Mouse (Mus musculus) intestine, postnatal 0 days (tissue): Measurements from ENCODE around the gene Prelid1. TPM values are rescaled to one million over a fixed set of nuclear protein-coding genes. Genes with fewer than 3 reads are reported as not detected.

Experiments used
- ATAC-seq: fragments of 200-750 bp; cut with Nextera tagmentation; 2 replicates; pipeline ENCODE4 v1.8.0; 2017; ENCODE audit warnings: mild to moderate bottlenecking, moderate TSS enrichment, moderate library complexity
- H3K27ac ChIP-seq: fragments of 300-500 bp; sonication (generic); 2 replicates; pipeline ENCODE4 v1.5.1; 2014; ENCODE audit warnings: mild to moderate bottlenecking, low read depth, low read length, moderate library complexity
- H3K27me3 ChIP-seq: fragments of 300-500 bp; sonication (generic); replicated peaks from 2 replicates; pipeline ENCODE4 v1.6.1; 2014; ENCODE audit warnings: low read length, mixed read lengths; ENCODE audit not compliant: control insufficient read depth, insufficient read depth
- H3K36me3 ChIP-seq: fragments of 300-500 bp; sonication (generic); 2 replicates; pipeline ENCODE4 v1.6.1; 2014; ENCODE audit warnings: mild to moderate bottlenecking, moderate library complexity; ENCODE audit not compliant: control insufficient read depth, insufficient read depth
- H3K4me1 ChIP-seq: fragments of 300-500 bp; sonication (generic); replicated peaks from 2 replicates; pipeline ENCODE4 v1.6.1; 2014; ENCODE audit warnings: antibody characterized with exemption, low read length, mixed read lengths; ENCODE audit not compliant: control insufficient read depth, insufficient read depth
- H3K4me2 ChIP-seq: fragments of 300-500 bp; sonication (generic); replicated peaks from 2 replicates; pipeline ENCODE4 v1.6.1; 2014; ENCODE audit warnings: low read depth, mild to moderate bottlenecking, moderate library complexity
- H3K4me3 ChIP-seq: fragments of 300-500 bp; sonication (generic); 2 replicates; pipeline ENCODE4 v1.5.1; 2014; ENCODE audit warnings: low read depth, low read length
- H3K9ac ChIP-seq: fragments of 300-500 bp; sonication (generic); 2 replicates; pipeline ENCODE4 v1.6.1; 2014; ENCODE audit warnings: mild to moderate bottlenecking, low read depth, low read length
- H3K9me3 ChIP-seq: fragments of 300-500 bp; sonication (generic); 2 replicates; pipeline ENCODE4 v1.6.1; 2016; ENCODE audit warnings: mixed run types; ENCODE audit not compliant: control insufficient read depth
- CTCF ChIP-seq: sonication (generic); IDR thresholded peaks from 2 replicates; pipeline ENCODE4 v1.5.1; 2016; ENCODE audit warnings: low read depth, mild to moderate bottlenecking, control low read depth, antibody characterized with exemption, moderate library complexity
- WGBS: fragments of 180-500 bp; shearing (Covaris S2); extraction: QIAGEN DNeasy Blood & Tissue Kit; methylation state at CpG from one replicate; pipeline ENCODE4 v1.1.7; 2014; 5-methylcytosine and 5-hydroxymethylcytosine counted together
- polyA plus RNA-seq: library from polyadenylated mRNA; unstranded; fragments of >200 nt; fragmentation: Nextera tagmentation; extraction: Ambion mirVana; gene quantifications from 2 replicates; pipeline ENCODE4 v1.2.1, GENCODE M21; 2015

Prelid1 gene
- polyA plus RNA-seq, 1 experiment from 2014 or later, result 567 TPM

DNA sequence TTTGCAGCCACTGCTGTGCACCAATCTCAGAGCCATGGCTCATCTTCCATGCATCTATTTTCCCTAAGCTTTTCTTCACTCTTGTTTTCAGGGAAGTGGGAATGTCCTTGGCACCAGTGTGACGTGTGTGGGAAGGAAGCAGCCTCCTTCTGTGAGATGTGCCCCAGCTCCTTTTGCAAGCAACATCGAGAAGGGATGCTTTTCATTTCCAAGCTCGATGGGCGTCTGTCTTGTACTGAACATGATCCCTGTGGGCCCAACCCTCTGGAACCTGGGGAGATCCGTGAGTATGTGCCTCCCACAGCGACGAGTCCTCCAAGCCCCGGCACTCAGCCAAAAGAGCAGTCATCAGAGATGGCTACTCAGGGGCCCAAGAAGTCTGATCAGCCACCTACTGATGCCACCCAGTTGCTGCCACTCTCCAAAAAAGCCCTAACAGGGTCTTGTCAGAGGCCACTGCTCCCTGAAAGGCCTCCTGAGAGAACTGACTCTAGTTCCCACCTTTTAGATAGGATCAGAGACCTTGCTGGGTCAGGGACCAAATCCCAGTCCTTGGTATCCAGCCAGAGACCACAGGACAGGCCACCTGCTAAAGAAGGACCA is 8.2 kb upstream of the Prelid1 start:
- Histone ChIP-seq H3K4me1 (no peaks in the 10 kb centered on the region), H3K27ac (peak overlapping the region; percentile 54; the same call in 1 of the 2 replicates), H3K4me2 (no peak overlapping the region), H3K9me3 (no peaks in the 10 kb centered on the region), H3K36me3 (peaks cover 59% of the 10 kb centered on the region), H3K9ac (no peak overlapping the region), H3K4me3 (no peak overlapping the region), H3K27me3 (no peaks in the 10 kb centered on the region)
- 87% methylated on average over 8 of the region's 8 CpGs for WGBS
- ATAC-seq, result no peak
- no peak for TF ChIP-seq CTCF

DNA sequence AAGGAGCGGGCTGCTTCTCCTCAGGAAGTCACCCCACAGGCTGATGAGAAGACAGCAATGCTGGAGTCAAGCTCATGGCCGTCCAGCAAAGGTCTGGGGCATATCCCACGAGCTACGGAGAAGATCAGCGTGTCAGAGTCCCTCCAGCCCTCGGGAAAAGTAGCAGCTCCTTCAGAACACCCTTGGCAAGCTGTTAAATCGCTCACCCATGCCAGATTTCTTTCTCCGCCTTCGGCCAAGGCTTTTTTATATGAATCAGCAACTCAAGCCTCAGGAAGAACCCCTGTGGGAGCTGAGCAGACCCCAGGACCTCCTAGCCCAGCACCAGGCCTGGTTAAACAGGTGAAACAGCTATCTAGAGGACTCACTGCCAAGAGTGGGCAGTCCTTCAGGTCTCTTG is 7.2 kb upstream of the Prelid1 start:
- no peaks in the 10 kb centered on the region for H3K4me1 ChIP-seq
- no peak for TF ChIP-seq CTCF
- no peak for ATAC-seq
- no peaks in the 10 kb centered on the region for H3K27me3 ChIP-seq
- 87% methylated on average over 9 of the region's 9 CpGs for WGBS
- H3K36me3 ChIP-seq, result peaks cover 54% of the 10 kb centered on the region
- H3K27ac ChIP-seq, result peak overlapping the region; percentile 35; the same call in 1 of the 2 replicates
- no peak overlapping the region for H3K9ac ChIP-seq
- no peak overlapping the region for H3K4me3 ChIP-seq
- no peaks in the 10 kb centered on the region for H3K9me3 ChIP-seq
- no peak overlapping the region for H3K4me2 ChIP-seq

DNA sequence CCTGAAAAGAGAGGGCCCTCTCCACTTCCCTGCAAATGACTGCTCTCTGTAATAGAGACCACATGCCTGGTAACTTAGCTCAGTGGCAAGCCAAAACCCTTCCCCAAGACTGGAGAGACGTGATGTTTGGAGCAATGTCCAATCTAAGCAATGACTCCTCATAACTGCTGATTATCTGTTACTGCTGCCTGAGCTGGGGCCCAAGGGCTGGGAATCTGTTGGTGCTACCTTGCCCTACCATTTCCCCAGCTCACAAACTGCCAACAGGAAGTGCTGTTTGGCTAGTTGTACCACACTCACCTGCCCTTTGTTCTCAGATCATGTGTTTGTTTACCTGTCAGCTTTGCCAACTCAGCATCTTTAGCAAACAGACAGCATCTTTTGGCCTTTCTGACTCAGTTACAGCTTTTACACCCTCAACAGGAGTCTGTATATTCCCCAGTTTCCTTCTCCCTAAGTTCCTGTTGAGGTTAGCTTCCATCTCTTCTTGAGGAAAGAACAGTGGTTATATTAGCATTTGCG is 5.3 kb upstream of the Prelid1 start:
- Histone ChIP-seq H3K4me3 (no peak overlapping the region), H3K36me3 (peaks cover 62% of the 10 kb centered on the region), H3K4me1 (no peaks in the 10 kb centered on the region), H3K4me2 (no peak overlapping the region), H3K9me3 (no peaks in the 10 kb centered on the region), H3K27ac (peak overlapping the region; percentile 87), H3K27me3 (no peaks in the 10 kb centered on the region), H3K9ac (no peak overlapping the region)
- WGBS, result 64% methylated on average over 2 of the region's 2 CpGs
- TF ChIP-seq CTCF, result no peak
- ATAC-seq, result peak; percentile 90

DNA sequence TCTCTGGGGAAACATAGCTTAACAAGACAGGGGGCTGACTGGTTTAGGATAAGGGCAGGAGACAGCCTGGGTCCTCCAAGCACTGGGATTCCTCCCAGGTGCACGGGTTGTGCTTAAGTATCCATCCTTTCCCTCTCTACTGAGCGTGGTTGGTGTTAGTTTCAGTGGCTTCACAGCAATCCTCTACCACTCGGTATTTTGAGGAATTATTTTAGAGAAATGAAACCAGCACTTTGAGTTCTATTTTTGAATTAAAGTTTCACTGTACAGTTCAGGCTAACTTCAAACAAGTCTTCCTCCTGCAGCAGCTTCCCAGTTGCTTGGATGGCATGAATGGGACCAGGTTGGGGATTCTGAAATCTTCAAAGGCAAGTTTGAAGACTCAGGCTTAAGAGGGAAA is 1.9 kb upstream of the Prelid1 start:
- no peak for ATAC-seq
- H3K4me1 ChIP-seq, result peaks cover 4% of the 10 kb centered on the region; the same call in 1 of the 2 replicates
- H3K9me3 ChIP-seq, result no peaks in the 10 kb centered on the region
- peaks cover 31% of the 10 kb centered on the region for H3K36me3 ChIP-seq
- 0 out of 2 replicates have a peak overlapping the region, but pooled peaks have one; percentile 5 for H3K27ac ChIP-seq
- no peaks in the 10 kb centered on the region for H3K27me3 ChIP-seq
- no peak overlapping the region for H3K4me2 ChIP-seq
- no peak for TF ChIP-seq CTCF
- no peak overlapping the region for H3K4me3 ChIP-seq
- WGBS, result 82% methylated on average over 3 of the region's 3 CpGs
- H3K9ac ChIP-seq, result no peak overlapping the region

DNA sequence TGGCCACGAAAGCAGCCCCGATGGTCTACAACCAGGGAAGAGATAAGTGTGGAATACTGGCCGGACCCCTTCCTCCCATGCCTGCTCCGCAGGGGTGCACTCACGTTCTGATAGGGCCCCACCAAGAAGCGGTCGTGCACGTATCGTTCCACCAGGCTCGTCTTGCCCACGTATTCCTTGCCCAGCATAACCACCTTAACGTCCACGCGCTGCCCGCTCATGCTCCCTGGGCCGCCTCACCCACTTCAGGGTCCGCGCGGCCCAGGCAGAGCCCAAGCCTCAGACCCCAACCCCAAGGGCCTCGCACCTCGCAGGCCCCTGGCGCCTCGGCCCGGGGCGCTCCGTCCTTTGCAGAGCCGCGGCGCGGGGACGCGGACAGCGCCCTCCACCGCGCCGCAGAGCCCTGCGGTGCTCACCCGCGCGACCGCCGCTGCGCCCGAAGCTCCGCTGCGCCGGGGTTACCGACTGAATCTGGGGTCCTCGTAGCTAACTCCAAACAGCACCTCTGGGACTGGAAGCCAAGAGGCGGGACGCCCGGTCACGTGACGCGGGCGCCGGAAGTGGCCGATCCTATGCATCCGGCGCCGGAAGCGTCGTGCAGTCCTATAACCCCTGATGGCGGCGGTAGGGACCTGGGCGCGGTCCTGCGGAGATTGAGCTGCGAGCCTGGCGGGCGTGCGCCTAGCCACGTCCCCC is 1.3 kb downstream of the Prelid1 start, which contains the start of gene Rab24:
Gene Rab24 (minus strand): TSS at position 513 of the 696 bp plus-strand sequence.
- H3K4me2 ChIP-seq, result peak within 1 kb of the TSS; percentile 82
- peak within 1 kb of the TSS; percentile 85 for H3K9ac ChIP-seq
- under 1% methylated on average over 73 of the region's 73 CpGs for WGBS
- H3K4me3 ChIP-seq, result peak within 1 kb of the TSS; percentile 70
- H3K27ac ChIP-seq, result peak within 1 kb of the TSS; percentile 93
- TF ChIP-seq CTCF, result 0 out of 2 replicates have a peak, but pooled peaks have one; percentile 2
- H3K27me3 ChIP-seq, result no peaks in the 10 kb centered on the region
- no peaks in the 10 kb centered on the region for H3K9me3 ChIP-seq
- peaks cover 43% of the 10 kb centered on the region for H3K36me3 ChIP-seq
- peaks cover 4% of the 10 kb centered on the region; the same call in 1 of the 2 replicates for H3K4me1 ChIP-seq
- peak; percentile 79 for ATAC-seq

DNA sequence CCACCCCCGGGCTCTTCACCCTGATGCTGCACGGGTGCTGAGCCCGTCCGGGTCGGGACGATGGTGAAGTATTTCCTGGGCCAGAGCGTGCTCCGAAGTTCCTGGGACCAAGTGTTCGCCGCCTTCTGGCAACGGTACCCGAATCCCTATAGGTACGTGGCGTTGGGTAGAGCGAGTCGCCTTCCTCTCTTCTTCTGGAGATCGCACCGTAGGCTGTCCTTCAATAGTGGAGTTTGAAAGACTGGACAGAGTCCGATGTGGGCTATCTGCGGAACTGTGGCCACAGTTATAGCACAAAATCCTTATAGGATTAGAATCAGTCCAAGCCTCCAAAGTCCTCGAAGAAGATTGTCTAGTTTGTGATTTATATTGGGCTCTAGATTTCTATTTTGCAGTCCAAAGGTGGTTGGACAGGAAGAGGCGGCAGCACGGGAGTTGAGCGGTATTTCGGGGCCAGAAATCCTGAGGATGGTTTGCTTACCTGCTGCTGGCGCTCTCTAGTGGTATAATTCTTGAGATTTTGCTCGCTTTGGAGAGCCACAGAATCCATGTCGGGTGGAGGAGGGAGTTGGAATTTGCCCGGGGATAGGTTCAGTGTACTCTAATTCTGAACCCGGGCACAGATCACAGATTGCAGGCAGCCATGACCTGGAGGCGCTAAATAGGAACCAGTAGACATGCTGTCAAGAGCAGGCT is 2.0 kb downstream of the Prelid1 start:
- ATAC-seq, result peak; percentile 44
- TF ChIP-seq CTCF, result peak; percentile 75
- H3K27me3 ChIP-seq, result no peaks in the 10 kb centered on the region
- peak overlapping the region; percentile 93 for H3K27ac ChIP-seq
- H3K36me3 ChIP-seq, result peaks cover 43% of the 10 kb centered on the region
- peaks cover 4% of the 10 kb centered on the region; the same call in 1 of the 2 replicates for H3K4me1 ChIP-seq
- peak overlapping the region; percentile 70 for H3K4me3 ChIP-seq
- H3K4me2 ChIP-seq, result peak overlapping the region; percentile 82
- H3K9ac ChIP-seq, result peak overlapping the region; percentile 85
- no peaks in the 10 kb centered on the region for H3K9me3 ChIP-seq
- WGBS, result under 1% methylated on average over 31 of the region's 31 CpGs
